Mouse (Mus musculus) C2C12 (cell line): ENCODE measurements around the gene Bsx.

ENCODE experiments used
- CTCF ChIP-seq: IDR thresholded peaks from one replicate; pipeline ENCODE4 v1.5.1; 2011; ENCODE audit not compliant: control insufficient read depth, insufficient read depth, insufficient read length
- MYOD1 ChIP-seq: IDR thresholded peaks from one replicate; pipeline ENCODE4 v1.6.1; 2011; ENCODE audit warnings: low read depth; ENCODE audit not compliant: control insufficient read depth, insufficient read length

DNA sequence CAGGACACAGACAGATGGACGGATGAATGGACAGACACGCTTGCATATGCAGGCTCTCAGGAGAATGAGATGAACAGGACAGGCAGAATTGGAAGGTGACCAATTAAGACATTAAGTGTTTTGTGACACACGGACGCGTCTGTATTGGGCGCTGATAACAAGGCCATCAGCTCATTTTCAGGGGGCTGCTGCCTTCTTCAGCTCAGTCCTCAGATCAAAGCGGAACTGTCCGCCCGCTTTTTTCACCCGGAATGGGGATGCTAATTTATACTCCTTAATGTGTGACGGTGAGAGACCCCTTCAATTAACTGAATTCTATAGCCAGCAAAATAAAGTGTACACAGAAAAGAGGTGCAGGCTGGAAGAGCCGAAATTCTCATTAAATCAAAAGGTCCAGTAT, 15.5 kb downstream of the Bsx start:
- TF ChIP-seq CTCF = no peak
- no peak for TF ChIP-seq MYOD1
